Mouse (Mus musculus): ENCODE data around the gene Lingo1.
A peak's percentile ranks its signal among the peaks of the same experiment; 100 is the strongest.

Gene Lingo1

DNA sequence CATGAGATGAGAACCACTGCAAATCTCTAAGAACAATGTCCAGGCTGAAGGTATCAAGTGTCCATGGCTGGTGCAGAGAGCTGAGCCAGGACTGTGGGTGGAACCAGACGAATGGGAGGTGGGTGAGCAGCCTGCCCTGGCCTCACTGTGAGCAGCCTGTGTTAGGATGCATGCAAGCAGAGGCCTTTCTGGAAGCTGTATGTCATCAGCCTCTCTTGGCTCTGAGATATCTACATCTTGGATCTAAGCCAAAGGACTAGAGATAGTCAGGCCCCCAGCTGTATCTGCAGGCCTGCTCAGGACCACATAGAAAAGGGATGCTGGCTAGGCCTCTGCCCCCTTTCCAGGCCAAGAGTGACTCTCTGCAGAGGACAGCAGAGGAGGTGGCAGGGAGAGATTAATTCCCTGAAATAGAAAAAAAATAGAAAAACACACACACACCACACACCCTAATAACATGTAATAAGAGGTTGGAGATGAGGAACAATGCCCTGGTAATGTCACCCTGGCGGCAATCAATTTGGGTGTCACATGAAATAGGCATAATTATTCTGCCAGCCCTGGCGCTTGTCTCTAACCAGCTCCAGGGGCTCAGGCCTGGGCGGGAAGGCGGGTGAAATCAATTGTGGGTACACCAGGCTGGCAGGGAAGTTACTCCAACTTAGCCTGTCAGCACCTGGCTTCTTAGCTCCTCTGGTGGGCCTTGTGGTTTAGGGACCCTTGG lies 166.4 kb downstream of the Lingo1 start:
- DNase-seq: peak in 1 of 2 experiments; percentile 41

DNA sequence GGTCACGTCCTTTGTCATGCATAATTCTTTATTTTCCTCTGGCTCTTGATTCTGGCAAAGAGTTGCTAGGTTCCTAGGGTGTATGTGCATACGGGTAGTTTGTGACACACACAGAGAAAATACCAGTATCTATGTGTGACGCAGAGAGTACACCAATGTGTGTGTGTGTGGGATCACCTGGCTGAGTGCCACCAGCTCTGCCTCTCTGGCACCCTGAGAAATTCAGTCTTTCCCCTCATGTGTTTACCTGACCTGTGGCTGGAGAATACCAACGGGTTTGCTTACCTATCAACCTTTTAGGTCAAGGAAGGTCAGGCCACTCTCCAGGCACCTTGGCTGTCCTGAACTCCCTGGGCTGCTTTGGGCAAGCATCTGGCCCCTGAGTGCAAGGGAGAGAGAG lies 169.0 kb downstream of the Lingo1 start:
- DNase-seq: no peak

DNA sequence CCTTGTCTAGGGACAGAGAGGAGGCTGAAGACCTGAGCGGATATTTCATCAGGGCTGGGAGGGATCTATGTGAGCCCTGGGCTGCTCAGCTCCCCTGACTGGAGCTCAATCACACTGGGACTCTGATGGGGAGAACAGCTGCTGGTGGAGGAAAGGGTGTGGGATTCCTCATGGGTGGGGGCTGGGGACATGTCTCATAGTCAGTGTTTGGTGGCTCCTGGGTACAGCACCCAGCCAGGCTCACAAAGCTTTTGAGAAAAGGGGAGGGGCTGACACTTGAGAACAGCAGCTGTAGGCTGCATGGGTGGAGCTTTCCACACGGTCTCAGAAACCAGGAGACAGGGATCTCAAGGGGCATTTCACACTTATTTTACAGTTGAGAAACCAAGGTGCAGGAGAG lies 171.3 kb downstream of the Lingo1 start:
- DNase-seq: no peak

DNA sequence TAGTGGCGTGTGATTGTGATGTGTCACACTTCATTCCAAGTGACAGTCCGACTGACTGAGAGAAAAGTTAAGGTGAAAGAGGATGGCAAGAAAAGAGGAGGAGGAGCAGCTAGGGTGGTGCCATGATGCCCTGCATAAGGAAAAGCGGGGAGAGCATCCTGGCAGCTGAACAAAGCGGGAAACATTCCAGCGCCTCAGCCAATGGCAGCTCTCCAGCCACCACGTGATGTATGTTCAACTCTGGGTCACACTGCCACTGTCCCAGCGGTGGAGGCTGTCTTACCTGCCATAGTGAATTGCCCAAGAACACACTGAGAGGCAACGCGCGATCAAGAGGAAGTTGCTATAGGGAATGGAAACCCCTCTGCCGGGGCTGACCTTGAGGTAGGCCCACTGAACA lies 172.9 kb downstream of the Lingo1 start:
- DNase-seq: no peak

DNA sequence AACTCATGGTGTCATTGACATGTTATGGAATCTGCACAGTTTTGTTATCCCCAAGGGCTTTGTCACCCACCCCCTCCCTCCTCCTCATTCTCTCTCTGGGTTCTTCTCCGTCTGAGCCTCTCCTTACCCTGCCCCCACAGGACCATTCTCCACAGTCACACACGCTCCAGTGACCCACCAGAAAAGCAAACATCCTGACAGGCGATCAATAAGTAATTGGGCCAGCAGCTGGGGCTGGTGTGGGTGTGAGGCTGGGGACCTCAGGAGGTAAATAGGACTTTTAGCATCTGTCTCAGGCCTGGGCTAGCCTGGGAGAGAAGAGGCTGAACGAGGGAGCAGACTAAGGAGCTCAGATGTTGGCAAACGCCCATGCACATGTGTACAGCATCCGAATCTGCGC lies 173.5 kb downstream of the Lingo1 start:
- no peak for DNase-seq

DNA sequence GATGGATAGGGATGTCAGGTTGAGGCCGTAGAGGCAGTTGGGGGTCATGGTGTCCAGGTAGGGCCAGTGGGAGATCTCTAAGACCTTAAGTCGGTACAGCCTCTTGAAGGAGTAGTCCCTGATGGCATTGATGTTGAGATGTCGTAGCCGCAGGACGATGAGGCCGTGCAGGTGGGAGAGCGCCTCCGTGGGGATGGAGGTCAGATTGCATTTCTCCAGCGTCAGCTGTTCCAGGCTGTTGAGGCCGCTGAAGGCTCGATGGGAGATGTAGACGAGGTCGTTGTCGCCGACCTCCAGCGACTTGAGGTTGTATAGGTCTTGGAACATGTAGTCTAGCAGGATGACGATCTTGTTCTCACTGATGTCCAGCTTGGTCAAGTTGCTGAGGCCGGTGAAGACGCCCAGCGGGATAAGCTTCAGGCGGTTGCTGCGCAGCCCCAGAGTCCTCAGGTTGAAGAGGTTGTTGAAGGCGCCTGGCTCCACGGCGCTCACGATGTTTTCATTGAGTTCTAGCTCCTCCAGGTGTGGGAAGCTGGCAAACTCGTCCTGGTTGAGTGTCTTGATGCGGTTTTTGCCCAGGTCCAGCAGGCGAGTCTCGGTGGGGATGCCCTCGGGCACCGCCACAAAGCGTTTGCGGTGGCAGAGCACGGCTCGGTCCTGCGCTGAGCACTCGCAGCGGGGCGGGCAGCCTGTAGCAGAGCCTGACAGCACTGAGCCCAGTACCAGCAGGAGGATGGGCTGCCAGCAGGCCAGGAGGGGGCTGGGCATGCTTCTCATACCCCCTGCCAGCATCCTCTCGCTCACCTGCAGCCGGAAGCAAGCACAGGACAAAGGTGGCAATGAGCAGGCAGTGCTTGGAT lies 175.5 kb downstream of the Lingo1 start:
- no peak for DNase-seq

DNA sequence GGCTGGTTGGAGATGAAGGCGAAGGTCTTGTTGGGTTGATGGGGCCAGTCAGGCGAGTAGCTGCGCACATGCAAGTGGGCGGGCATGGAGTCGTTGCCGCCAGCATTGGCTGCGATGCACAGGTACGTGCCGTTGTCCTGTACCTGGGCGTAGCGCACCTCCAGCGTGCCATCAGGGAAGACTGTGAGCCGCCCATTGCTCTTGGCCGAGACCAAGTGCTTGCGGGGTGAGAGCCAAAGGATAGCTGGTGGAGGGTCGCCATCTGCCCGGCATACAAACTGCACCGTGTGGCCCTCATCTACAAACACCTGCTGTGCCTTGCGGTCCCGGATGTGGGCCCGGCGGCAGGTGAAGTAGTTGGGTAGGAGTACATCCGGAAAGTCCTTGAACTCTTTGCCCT lies 176.6 kb downstream of the Lingo1 start:
- DNase-seq: no peak

DNA sequence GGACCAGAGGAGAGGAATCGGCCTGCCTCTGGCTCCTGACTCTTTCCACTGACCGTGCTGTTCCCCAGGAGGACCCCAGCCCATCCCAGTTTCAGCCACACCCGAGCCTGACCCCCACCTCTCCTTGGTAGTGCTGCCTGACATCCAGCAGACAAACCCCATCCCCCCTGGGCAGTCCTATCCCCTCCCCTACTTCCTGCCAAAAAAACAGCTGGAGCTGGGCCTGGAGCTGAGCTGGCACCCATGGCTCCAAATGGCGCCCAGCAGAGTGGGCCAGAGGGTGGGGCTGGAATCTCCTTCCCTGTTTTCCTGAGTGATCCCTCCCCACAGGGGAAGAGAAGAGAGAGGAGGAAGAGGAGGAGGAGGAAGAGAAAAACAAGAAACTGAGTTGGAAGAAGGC lies 177.6 kb downstream of the Lingo1 start:
- peak; percentile 12 to 54 for DNase-seq

DNA sequence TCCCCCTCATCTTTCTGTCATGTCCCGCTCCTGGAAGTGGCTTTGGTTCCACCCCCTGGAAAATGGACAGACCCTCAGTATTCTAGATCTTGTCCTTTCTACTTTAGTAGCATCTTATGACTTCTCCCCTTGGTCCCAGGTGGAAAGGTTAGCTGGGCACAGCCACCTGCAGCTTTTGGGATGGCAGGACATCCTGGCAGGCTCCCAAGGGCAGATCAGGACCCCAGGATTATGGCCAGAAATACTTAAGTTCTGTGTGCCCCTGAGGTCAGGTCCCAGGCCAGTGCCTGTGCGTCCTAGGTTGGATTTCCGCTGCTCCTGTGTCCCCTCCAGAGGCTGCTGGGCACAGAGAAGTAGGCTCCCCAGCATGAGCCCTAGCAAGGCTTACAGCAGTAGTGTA lies 180.2 kb downstream of the Lingo1 start:
- no peak for DNase-seq

DNA sequence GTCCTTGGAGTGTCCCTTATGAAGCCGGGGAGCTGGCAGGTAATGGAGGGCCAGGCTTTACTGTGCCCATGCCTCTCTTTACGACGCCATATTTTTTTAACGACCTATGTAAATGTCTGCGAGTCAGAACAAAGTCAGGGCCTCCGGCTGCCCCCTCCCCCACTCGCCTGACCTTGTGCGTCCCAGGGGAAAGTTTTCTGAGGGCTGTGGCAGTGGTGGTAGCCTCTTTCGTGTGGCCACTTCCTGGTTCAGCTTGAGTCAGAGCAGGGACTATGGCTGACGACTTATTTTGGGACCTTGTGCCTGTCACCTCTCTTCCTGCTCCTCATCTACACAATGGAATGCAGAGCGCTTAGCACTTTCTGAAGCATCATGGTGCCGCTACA lies 183.5 kb downstream of the Lingo1 start:
- DNase-seq: no peak

DNA sequence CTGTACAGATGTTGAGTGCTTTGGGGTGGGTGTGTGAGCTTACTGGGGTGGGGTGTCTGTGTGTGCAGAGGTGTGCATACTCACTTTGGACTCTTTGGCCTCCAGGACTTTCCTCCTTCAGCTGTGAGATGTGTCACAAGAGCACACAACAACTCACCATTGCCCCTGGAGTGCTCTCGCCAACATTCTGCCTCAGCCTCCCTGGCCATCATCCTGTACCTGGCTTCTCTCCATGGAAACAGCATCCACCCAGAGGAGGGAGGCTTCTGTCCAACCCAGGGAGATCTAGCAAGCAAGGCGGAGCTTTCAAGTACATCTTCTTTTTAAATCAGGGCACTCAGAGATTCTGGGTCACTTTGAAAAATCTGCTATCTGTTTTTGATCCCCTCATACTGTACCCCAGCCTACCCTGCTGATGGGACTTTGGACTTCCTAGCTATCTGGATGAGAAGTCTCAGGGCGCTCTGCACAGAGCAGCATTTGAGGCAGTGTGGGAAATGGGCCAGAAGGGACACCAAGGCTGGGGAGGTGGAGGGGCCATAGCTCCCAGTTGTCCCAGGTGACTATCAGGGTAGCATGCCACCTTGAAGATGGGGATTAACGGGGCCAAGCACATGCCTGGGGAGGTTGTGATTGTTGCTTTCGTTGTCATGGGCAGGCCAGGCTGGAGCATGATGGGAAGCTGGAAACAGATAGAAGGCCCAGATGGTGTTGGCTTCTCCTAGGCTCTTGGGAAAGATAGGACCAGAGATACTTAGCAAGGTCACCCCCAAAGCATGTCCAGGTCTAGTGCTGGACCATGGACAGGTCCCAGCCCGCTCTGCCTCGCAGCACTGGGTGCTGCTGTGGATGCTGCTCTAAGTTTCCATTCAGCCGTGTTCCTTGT lies 184.1 kb downstream of the Lingo1 start:
- DNase-seq: no peak

DNA sequence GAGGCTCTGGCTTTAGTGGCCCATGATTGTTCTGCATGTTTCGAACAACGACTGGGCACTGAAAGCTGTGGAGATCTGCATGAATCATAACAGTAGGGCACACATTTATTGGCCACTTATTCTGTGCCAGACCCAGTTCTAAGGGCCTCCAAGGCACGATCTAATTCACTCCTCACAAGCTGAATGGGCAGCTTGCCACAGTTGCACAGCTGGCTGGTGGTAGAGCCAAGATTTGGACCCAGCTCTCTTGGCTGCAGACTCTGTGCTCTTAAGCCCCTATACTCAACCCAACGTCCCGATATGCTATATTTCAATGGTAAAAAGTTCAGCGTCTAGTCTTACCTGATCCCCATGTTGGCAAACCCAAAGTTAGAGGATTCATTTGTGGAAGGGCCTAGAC lies 185.3 kb downstream of the Lingo1 start:
- DNase-seq: no peak

DNA sequence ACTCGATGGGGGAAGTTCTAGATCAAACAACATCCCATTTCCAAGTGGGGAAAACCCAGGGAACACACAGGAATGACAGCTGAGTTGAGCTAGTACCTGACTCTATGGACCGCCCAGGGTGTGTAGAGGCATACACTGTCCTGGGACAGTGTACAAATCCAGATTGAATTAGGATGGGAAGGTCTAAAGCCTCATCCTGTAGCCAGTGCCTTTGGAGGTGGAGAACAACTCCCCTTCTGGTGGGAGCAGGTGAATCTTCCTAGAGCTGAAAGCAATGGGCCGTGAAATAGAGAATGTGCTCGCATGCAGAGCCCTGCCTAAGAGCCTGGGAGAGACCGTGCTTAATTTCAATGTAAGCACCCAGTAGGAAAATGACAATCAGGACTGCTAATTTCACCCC lies 185.8 kb downstream of the Lingo1 start:
- DNase-seq: no peak

DNA sequence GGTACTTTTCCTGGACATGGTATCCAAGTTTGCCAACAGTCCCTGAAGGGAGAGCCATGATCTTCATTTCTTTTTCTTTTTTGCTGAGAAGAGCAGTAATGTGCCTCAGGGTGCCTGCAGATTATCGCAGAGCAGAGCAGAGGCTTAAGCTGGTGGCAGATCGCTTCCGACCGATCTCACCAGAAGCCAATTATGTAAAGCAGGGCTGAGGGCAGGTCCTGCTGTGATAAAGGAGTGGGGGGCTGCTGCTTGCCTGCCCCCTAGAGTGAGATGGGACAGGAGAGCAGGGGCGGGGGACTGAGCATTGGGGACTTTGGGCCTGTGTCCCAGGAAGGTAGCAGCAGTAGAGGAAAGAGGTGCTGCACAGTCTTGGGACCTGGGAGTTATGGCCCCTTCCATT lies 186.8 kb downstream of the Lingo1 start:
- DNase-seq: no peak

DNA sequence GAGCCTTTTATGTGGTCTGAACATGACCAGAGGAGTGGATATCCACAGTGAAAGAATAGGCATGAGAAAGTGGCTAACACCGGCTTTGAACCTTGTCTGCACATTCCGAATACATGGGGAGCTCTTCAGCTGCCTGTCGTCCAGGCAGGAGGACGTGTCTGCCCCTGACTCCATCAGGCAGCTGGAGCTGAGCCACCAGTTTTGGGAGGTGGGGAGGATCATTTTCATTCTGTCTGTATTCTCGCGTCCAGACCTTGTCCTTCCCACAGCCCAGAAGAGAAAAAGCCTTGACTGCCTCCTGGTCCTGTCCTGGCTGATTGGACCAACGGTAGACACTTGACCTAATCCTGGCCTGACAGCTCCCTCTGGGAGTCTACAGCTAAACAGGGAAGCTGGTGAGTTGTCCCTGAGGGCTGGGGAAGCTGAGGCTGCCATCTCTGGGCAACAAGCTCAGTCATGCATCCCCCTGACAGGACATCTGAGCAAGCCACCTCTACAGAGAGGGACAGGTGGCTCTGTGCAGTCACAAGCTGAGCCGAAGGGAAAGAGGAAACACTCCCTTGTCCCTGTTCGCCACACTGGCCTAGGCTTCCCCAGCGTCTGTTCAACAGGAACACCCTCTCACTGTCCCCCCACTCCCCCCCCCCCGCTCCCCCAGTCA lies 187.4 kb downstream of the Lingo1 start:
- DNase-seq: no peak

DNA sequence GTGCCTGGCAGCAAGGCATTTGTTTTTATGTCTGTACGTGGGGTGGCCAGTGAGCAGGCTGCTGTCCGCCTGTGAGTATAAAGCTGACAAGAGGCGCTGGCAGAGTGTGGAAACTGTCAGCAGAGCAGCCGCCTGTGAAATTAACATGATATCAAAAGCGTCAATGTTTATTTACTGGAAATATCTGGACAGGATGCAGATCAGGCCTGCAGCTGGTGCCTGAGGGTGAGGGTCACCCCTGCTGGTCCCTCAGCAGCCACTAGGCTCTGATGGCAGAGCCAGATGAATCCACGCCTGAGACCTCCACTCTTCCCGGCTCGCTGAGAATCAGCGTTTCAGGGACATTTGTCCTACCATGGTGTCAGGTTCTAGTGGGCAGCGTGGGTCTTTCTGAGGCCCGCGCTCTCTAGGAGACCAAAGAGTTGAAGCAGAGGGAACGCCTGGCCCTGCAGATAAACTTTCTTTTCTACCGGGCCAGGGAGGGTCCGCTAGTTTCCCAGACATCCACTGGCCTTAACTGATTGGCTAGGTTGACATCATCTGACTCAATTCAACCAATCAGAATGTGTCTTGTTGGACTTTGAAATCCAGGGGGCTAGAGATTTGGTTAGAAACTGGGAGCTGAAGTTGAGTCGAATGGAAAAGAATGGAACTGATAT lies 190.1 kb downstream of the Lingo1 start:
- DNase-seq: no peak

DNA sequence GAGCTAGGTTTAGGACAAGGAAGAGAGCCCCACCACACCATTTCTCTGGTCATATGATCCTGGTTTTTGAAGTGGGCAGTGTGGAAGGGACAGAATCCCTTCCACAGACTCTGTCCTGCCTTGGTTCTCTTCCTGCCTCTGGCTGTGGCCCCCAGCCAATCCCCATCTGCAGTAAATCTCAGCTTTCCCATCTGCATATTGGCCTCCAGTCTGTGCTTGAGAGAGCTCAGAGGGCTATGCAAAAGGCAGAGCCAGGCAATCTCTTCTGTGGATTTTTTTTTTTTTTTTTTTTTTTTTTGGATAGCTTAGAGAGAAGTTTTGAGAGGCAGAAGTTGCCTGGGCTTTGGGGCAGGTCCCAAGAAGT lies 190.8 kb downstream of the Lingo1 start:
- no peak for DNase-seq

DNA sequence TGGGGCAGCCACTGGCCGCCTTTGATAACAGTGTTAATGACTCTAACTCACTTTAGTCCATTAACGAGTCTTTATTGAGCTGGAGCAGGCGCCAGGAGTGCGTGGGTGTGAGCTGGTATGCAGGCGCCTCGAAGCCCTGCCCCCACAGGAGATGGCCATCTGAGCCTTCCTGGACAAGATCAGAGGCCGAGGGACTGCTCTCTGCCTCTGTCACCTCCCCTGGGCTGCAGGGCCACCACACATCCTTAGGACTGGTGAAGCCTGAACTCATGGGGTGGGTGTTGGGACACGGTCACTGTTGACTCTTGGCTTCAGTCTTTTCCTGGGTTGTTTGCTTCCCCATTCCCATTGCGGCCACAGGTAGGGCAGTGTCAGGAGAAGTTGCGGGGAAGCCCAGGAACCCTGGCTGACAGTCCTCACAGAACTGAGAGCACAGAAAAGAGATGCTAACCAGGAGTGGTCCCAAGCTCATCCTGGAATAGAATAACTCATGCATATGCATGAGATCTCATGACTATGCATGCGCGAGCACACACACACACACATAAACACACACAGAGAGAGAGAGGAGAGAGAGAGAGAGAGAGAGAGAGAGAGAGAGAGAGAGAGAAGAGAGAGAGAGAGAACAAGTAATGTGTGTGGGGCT lies 191.3 kb downstream of the Lingo1 start:
- DNase-seq: no peak

DNA sequence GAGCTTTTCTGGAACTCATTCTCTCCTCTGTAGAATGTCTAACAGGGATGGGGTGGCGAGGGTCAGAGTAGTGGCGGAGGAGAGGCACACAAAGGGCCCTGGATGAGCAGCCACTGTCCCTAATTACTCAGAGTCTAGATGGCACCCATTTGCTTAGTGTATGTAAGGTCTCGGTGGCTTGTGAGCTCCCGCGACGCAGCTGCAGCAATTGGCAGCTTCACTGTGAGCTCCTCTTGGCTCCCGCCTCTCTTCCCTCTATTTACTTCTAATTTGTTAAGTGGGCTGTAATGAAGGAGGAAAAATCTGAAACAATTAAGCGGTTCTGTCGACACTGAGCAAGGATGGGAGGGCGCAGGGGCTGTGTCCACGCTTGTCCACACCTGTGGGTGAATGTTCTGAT lies 195.6 kb downstream of the Lingo1 start:
- DNase-seq: no peak

DNA sequence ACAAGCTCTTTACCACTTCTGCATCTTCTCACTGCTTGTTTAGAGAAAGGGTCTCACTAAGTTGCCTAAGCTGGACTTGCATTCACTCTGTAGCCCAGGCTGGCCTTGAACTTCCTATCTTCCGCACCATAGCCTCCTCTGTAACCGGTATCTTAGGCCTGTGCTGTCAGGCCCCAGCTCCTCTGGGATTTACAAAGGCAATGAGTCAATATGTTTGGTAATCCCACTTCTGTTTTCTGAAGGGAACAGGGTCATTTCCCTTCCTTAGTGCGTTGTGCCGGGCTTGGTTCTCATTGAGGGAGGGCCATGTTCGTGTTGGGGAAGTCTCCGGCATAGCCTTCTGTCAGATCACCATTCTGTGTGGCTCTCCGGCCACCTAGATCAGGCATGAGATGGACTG lies 203.6 kb downstream of the Lingo1 start:
- DNase-seq: no peak

DNA sequence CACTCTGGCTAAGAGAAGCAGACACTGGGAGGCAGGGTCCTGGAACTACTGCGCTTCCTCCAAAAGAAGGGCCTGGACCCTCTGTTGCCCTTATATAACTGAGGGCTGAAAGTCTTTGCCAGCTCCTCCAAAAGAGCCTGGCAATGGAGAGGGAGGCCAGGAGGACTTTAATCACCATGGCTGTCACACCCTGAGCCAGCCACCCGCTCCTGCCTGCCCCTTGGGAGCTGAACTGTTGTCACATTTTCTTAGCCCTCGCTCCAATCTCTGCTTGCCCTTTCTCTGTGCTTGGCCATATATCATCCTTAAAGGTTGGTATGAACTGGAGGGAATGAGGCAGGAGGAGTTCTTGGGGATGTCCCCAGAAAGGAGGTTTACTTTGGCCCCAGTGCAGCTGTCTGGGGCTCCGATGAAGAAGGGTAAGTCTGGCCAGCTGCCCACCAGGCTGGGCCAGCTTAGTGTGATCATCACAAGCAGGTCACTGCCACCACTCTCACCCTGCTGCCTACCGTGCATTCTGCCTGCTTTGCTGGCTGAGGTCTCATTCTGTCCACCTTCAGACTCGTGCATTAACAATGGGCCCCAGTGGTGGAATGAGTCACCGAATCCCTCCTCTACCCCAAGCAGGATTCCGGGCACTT lies 204.9 kb downstream of the Lingo1 start:
- DNase-seq: no peak
